Mouse (Mus musculus) limb, embryonic 14.5 days (tissue): ENCODE results near the gene Gm12166. TPM values are rescaled to one million over a fixed set of nuclear protein-coding genes. Genes with fewer than 3 reads are reported as not detected.
A peak's percentile ranks its signal among the peaks of the same experiment; 100 is the strongest.

Experiments
- ATAC-seq: fragments of 200-750 bp; cut with Nextera tagmentation; 2 replicates; pipeline ENCODE4 v1.8.0; 2017; ENCODE audit warnings: low read depth, moderate number of reproducible peaks, moderate TSS enrichment; ENCODE audit not compliant: low FRiP score
- DNase-seq: peaks from one replicate; pipeline ENCODE4 v3.0.0-alpha.2; 2015; ENCODE audit warnings: low spot score
- H3K27ac ChIP-seq: fragments of 300-500 bp; sonication (generic); replicated peaks from 2 replicates; pipeline ENCODE4 v1.5.1; 2014; ENCODE audit warnings: low read depth, mild to moderate bottlenecking, low read length, moderate library complexity, mixed read lengths
- H3K27me3 ChIP-seq: fragments of 300-500 bp; sonication (generic); 2 replicates; pipeline ENCODE4 v1.6.1; 2014; ENCODE audit warnings: low read length, mixed read lengths; ENCODE audit not compliant: control insufficient read depth, insufficient read depth
- H3K36me3 ChIP-seq: fragments of 300-500 bp; sonication (generic); 2 replicates; pipeline ENCODE4 v1.6.1; 2014; ENCODE audit warnings: mild to moderate bottlenecking, low read length, moderate library complexity, mixed read lengths; ENCODE audit not compliant: control insufficient read depth, insufficient read depth
- H3K4me1 ChIP-seq: fragments of 300-500 bp; sonication (generic); 2 replicates; pipeline ENCODE4 v1.6.1; 2014; ENCODE audit warnings: antibody characterized with exemption, low read length, mixed read lengths; ENCODE audit not compliant: control insufficient read depth, insufficient read depth
- H3K4me2 ChIP-seq: fragments of 300-500 bp; sonication (generic); replicated peaks from 2 replicates; pipeline ENCODE4 v1.6.1; 2014; ENCODE audit warnings: low read depth, mild to moderate bottlenecking, low read length, moderate library complexity; ENCODE audit not compliant: severe bottlenecking
- H3K4me3 ChIP-seq: fragments of 300-500 bp; sonication (generic); replicated peaks from 2 replicates; pipeline ENCODE4 v1.5.1; 2014; ENCODE audit warnings: low read length
- H3K9ac ChIP-seq: fragments of 300-500 bp; sonication (generic); 2 replicates; pipeline ENCODE4 v1.6.1; 2014; ENCODE audit warnings: mild to moderate bottlenecking, low read depth, low read length, moderate library complexity; ENCODE audit not compliant: severe bottlenecking
- H3K9me3 ChIP-seq: fragments of 300-500 bp; sonication (generic); 2 replicates; pipeline ENCODE4 v1.6.1; 2016; ENCODE audit warnings: low read length; ENCODE audit not compliant: control insufficient read depth
- POLR2A ChIP-seq: fragments of 200-500 bp; IDR thresholded peaks from 2 replicates; pipeline ENCODE4 v1.8.0; 2012; ENCODE audit warnings: inconsistent platforms, mild to moderate bottlenecking, moderate library complexity, borderline replicate concordance; ENCODE audit not compliant: insufficient read depth, insufficient read length; ENCODE audit errors: extremely low read depth
- WGBS: fragments of 180-500 bp; shearing (Covaris S2); extraction: QIAGEN DNeasy Blood & Tissue Kit; methylation state at CpG from one replicate; pipeline ENCODE4 v1.1.7; 2014; 5-methylcytosine and 5-hydroxymethylcytosine counted together
- microRNA-seq: library from miRNA; unstranded; fragments of <30 nt; microRNA quantifications from one replicate; pipeline ENCODE4, GENCODE M21; 2016
- polyA plus RNA-seq, 2 experiments: library from polyadenylated mRNA; depleted of rRNA in 1 of 2; stranded (reverse) in 1 of 2; unstranded in 1 of 2; fragments of >200 nt; fragmentation: Nextera tagmentation in 1 of 2; extraction: Ambion mirVana in 1 of 2; gene quantifications; 2 replicates each; pipeline versions ENCODE4 v1.2.1 to v1.2.3; 2012 to 2014

Gene Gm12166
- polyA plus RNA-seq, 2 experiments: 4.7 to 4.8 TPM

DNA sequence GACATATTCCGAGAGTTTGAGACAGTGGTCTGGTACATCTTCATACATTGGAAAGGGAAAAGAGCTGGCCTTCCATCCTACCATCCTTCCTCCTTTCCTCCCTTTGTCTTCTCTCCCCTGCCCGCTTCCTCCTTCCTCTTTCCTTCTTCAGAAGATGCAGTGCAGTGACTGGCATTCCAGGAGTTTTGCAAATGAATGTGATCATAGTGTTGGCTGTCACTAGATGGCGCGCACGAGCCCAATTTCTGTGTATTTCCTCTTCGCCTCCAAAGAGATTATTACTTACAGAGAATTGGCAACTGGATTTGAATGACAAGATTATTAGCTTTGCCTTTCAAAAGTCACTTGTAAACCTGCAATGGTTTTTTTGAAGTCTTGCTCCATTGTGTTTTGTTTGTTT, 36.1 kb downstream of the Gm12166 start:
- H3K36me3 ChIP-seq: no peaks in the 10 kb centered on the region
- TF ChIP-seq POLR2A: no peak
- WGBS: 16% methylated on average over 6 of the region's 6 CpGs
- H3K9me3 ChIP-seq: no peaks in the 10 kb centered on the region
- H3K4me1 ChIP-seq: no peaks in the 10 kb centered on the region
- H3K4me3 ChIP-seq: no peak overlapping the region
- no peak overlapping the region for H3K9ac ChIP-seq
- H3K4me2 ChIP-seq: no peak overlapping the region
- H3K27ac ChIP-seq: no peak overlapping the region
- DNase-seq (peak; percentile 78), ATAC-seq (no peak)
- no peaks in the 10 kb centered on the region for H3K27me3 ChIP-seq

Small RNAs within 50 kb of the gene (microRNA-seq; reads per million reads assigned to microRNA genes)
- not detected for gene Mir8100

Other genes with a start within 250 kb of the Gm12166 start
- gene Clint1, start 200.3 kb downstream of the Gm12166 start, polyA plus RNA-seq (2012; rRNA removed): 99.8 and 102 TPM in 2 replicates
- 77.3 and 81.3 TPM in 2 replicates for gene Clint1, start 200.3 kb downstream of the Gm12166 start, polyA plus RNA-seq (2014; fragmentation: Nextera tagmentation; extraction: Ambion mirVana)
- gene Lsm11, start 107.4 kb downstream of the Gm12166 start, polyA plus RNA-seq (2012; rRNA removed): 7.2 and 8.4 TPM in 2 replicates
- gene Lsm11, start 107.4 kb downstream of the Gm12166 start, polyA plus RNA-seq (2014; fragmentation: Nextera tagmentation; extraction: Ambion mirVana): 8.2 TPM in 2 replicates
- gene Thg1l, start 96.8 kb downstream of the Gm12166 start, polyA plus RNA-seq (2012; rRNA removed): 14.8 and 15.0 TPM in 2 replicates
- gene Thg1l, start 96.8 kb downstream of the Gm12166 start, polyA plus RNA-seq (2014; fragmentation: Nextera tagmentation; extraction: Ambion mirVana): 11.2 and 11.6 TPM in 2 replicates
- gene Sox30, start 72.0 kb downstream of the Gm12166 start, polyA plus RNA-seq (2012; rRNA removed): 0.54 and 0.64 TPM in 2 replicates
- gene Sox30, start 72.0 kb downstream of the Gm12166 start, polyA plus RNA-seq (2014; fragmentation: Nextera tagmentation; extraction: Ambion mirVana): 0.25 and 0.45 TPM in 2 replicates
- gene Adam19, start 3.7 kb upstream of the Gm12166 start, polyA plus RNA-seq (2012; rRNA removed): 29.3 and 34.0 TPM in 2 replicates
- gene Adam19, start 3.7 kb upstream of the Gm12166 start, polyA plus RNA-seq (2014; fragmentation: Nextera tagmentation; extraction: Ambion mirVana): 13.3 and 14.3 TPM in 2 replicates
- 2.6 and 3.2 TPM in 2 replicates for gene Nipal4, start 114.2 kb upstream of the Gm12166 start, polyA plus RNA-seq (2012; rRNA removed)
- 4.3 and 4.5 TPM in 2 replicates for gene Nipal4, start 114.2 kb upstream of the Gm12166 start, polyA plus RNA-seq (2014; fragmentation: Nextera tagmentation; extraction: Ambion mirVana)
- 0.06 TPM in 1 of 2 replicates, not detected in the other for gene Fndc9, start 183.2 kb upstream of the Gm12166 start, polyA plus RNA-seq (2012; rRNA removed)
- 0.08 TPM in 1 of 2 replicates, not detected in the other for gene Fndc9, start 183.2 kb upstream of the Gm12166 start, polyA plus RNA-seq (2014; fragmentation: Nextera tagmentation; extraction: Ambion mirVana)